Comparison of ENCODE assay signal across 9 mouse cellular contexts in genomic region chr2:27926478-27927165, GRCm38 (mm10). TPM values are rescaled to one million over a fixed set of nuclear protein-coding genes. Genes with fewer than 3 reads are reported as not detected.
DNase-seq lines count a peak whose midpoint lies in the region; ATAC-seq and TF ChIP-seq lines count a peak whose summit lies in the region.
"Had no signal": no experiment of that assay in that cellular context is flagged by ENCODE, and none has a peak within 500 bp of the region (broad histone marks: within the 10 kb centered on the region; RNA-seq: fewer than 3 reads in every experiment).

No protein-coding gene starts in this region.

- no peak overlapping the region for H3K4me2 ChIP-seq in intestine, postnatal 0 days (replicated peaks; ENCODE audit: low read depth)
- H3K4me2 ChIP-seq in intestine, embryonic 15.5 days (replicated peaks): no peak overlapping the region
- no peak overlapping the region for H3K4me2 ChIP-seq in midbrain, embryonic 13.5 days (replicated peaks)
- H3K4me2 ChIP-seq: limb, embryonic 15.5 days had no signal

- no peaks in the 10 kb centered on the region; the same call in 1 of the 2 replicates for H3K36me3 ChIP-seq in intestine, postnatal 0 days (ENCODE audit: control insufficient read depth, insufficient read depth)
- 0 out of 2 replicates have a peak, but pooled peaks cover 3% of the 10 kb centered on the region for H3K36me3 ChIP-seq in intestine, embryonic 15.5 days
- H3K36me3 ChIP-seq in midbrain, embryonic 13.5 days: no peaks in the 10 kb centered on the region

- no peaks in the 10 kb centered on the region; the same call in 1 of the 2 replicates for H3K4me1 ChIP-seq in intestine, postnatal 0 days (replicated peaks; ENCODE audit: control insufficient read depth, insufficient read depth, low read length)
- H3K4me1 ChIP-seq in intestine, embryonic 15.5 days (replicated peaks): peaks cover 11% of the 10 kb centered on the region
- peaks cover under 1% of the 10 kb centered on the region for H3K4me1 ChIP-seq in midbrain, embryonic 13.5 days (replicated peaks)

- H3K9me3 ChIP-seq in intestine, postnatal 0 days (ENCODE audit: control insufficient read depth): no peaks in the 10 kb centered on the region
- H3K9me3 ChIP-seq in intestine, embryonic 15.5 days: no peaks in the 10 kb centered on the region
- no peaks in the 10 kb centered on the region for H3K9me3 ChIP-seq in midbrain, embryonic 13.5 days
- H3K9me3 ChIP-seq: limb, embryonic 15.5 days had no signal

- ATAC-seq in intestine, postnatal 0 days: no peak
- ATAC-seq in intestine, embryonic 15.5 days: no peak
- ATAC-seq in common myeloid progenitor, adult 5-6 weeks (replicated peaks; ENCODE audit: low read depth, poor library complexity, severe bottlenecking): 0 out of 2 replicates have a peak, but pooled peaks have one; percentile 24
- peak; percentile 60 for ATAC-seq in midbrain, embryonic 13.5 days
- ATAC-seq in erythroid progenitor cell, adult 5-6 weeks (replicated peaks; ENCODE audit: low FRiP score, poor library complexity, severe bottlenecking): no peak

- peak; percentile 76 for TF ChIP-seq CTCF in intestine, postnatal 0 days (IDR thresholded peaks at IDR 0.05; ENCODE audit: low read depth)

- no peaks in the 10 kb centered on the region for H3K27me3 ChIP-seq in intestine, postnatal 0 days (replicated peaks; ENCODE audit: control insufficient read depth, insufficient read depth, low read length)
- no peaks in the 10 kb centered on the region for H3K27me3 ChIP-seq in intestine, embryonic 15.5 days (replicated peaks)
- no peaks in the 10 kb centered on the region for H3K27me3 ChIP-seq in midbrain, embryonic 13.5 days
- H3K27me3 ChIP-seq: limb, embryonic 15.5 days had no signal

- H3K4me3 ChIP-seq in intestine, postnatal 0 days (ENCODE audit: low read depth, low read length): no peak overlapping the region
- H3K4me3 ChIP-seq in intestine, embryonic 15.5 days (replicated peaks): no peak overlapping the region
- no peak overlapping the region for H3K4me3 ChIP-seq in midbrain, embryonic 13.5 days (replicated peaks)
- H3K4me3 ChIP-seq: limb, embryonic 15.5 days had no signal

- DNase-seq in ZHBTc4 (ENCODE audit: low read depth, low spot score): peak; percentile 43
- peak; percentile 61 for DNase-seq in heart, adult 8-10 months (ENCODE audit: low spot score)
- DNase-seq in layer of hippocampus, postnatal 25 days (ENCODE audit: extremely low spot score in 1 of 2, low spot score in 1 of 2): peak; percentile 62 to 83

- no peak overlapping the region for H3K27ac ChIP-seq in intestine, postnatal 0 days (ENCODE audit: low read depth, low read length)
- H3K27ac ChIP-seq in intestine, embryonic 15.5 days: no peak overlapping the region
- no peak overlapping the region for H3K27ac ChIP-seq in midbrain, embryonic 13.5 days
- H3K27ac ChIP-seq: limb, embryonic 15.5 days had no signal

- no peak overlapping the region for H3K9ac ChIP-seq in intestine, postnatal 0 days (ENCODE audit: low read depth, low read length)
- no peak overlapping the region for H3K9ac ChIP-seq in intestine, embryonic 15.5 days
- H3K9ac ChIP-seq in midbrain, embryonic 13.5 days (replicated peaks): no peak overlapping the region
- H3K9ac ChIP-seq: limb, embryonic 15.5 days had no signal

- 46% methylated on average over 7 of the region's 7 CpGs for WGBS in intestine, postnatal 0 days
- WGBS in intestine, embryonic 15.5 days: 46% methylated on average over 7 of the region's 7 CpGs
- WGBS in midbrain, embryonic 13.5 days: 58% methylated on average over 7 of the region's 7 CpGs

RNA-seq across cellular contexts. Expression of gene Col5a1, which starts 40.4 kb away (rescaled TPM):
- polyA plus RNA-seq in intestine, postnatal 0 days (2015; fragmentation: Nextera tagmentation; extraction: Ambion mirVana): 39.5 and 40.7 TPM in 2 replicates
- 96.3 and 97.9 TPM in 2 replicates for polyA plus RNA-seq in intestine, embryonic 15.5 days (2015; fragmentation: Nextera tagmentation; extraction: Ambion mirVana)
- total RNA-seq in common myeloid progenitor, adult 5-6 weeks (2017): 0.97 and 5.0 TPM in 2 replicates
- 10 to 100 TPM; 10.8 to 17.6 (median 15.1) TPM for total RNA-seq in heart, adult 8-10 months (2022)
- total RNA-seq in layer of hippocampus, postnatal 25 days (2021): 1 to 10 TPM; 3.3 to 4.2 TPM
- polyA plus RNA-seq in midbrain, embryonic 13.5 days (2015; fragmentation: Nextera tagmentation; extraction: Ambion mirVana): 7.1 and 9.2 TPM in 2 replicates
- total RNA-seq in erythroid progenitor cell, adult 5-6 weeks (2015; ENCODE audit: low replicate concordance): 9.4 and 10.9 TPM in 2 replicates
- total RNA-seq in erythroid progenitor cell, adult 5-6 weeks (2017; ENCODE audit: low replicate concordance): 5.3 and 7.0 TPM in 2 replicates

Comparison
In these comparisons a context has a peak if more than half of its experiments do, and no peak if none do; other contexts are left out.
1. ATAC-seq: peak in common myeloid progenitor, adult 5-6 weeks (single experiment) and midbrain, embryonic 13.5 days (single experiment); none in intestine, postnatal 0 days (single experiment), intestine, embryonic 15.5 days (single experiment) and erythroid progenitor cell, adult 5-6 weeks (single experiment).
2. Peak in every context shown above with its lines, with median percentiles within 50 percentile points of each other: DNase-seq.